Mouse (Mus musculus): ENCODE results near the gene Dolpp1.

DNA sequence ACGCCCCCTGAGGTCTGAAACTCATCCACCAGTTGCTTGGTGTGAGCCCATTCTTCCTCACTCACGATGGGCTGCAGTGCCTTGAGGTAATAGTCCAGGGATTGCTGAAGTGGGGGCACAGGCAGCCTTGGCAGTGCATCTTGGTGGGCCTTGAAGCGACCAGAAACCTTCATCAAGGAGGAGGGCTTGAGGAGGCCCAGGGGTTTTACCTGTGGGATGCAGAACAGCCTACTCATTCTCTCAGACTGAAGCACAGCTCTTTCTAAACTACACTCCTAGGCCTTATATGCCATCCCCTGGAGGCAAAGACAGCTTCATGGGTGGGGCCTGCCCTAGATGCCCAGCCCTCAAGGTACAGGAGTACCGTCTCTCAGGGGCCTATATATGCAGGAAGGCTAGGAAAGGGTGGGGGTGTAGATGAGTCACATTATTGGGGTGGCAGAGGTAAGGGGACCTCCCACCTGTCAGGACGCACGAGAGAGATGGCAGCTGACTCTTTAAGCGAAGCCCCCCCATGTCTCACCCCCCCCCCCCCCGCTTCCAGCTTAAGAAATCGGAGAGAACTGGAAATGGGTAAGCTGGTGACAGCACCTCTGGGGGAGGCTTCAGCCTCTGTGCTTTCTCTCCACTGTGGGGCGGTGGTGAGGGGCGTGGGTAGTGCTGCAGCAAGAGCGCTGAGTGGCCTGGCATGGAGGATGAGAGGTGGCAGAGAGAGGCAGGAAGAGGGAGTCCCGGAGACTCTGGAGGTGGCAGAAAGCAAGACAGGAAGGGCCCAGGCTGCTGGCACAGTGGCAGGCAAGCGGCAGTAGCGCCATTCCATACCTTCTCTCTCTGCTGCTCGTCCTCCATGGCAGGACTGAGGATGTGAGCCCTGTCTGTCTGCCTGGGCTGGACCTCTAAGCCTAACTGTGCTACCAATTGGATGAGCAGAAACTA is 21.3 kb downstream of the Dolpp1 start:
- TF ChIP-seq CTCF (conservative IDR thresholded peaks at IDR 0.05 in 1 of 2, IDR thresholded peaks at IDR 0.05 in 1 of 2; ENCODE audit: low read depth in 2 of 2, low read length in 2 of 2) (no peak), POLR2A (IDR thresholded peaks at IDR 0.05; ENCODE audit: low read depth, low read length) (no peak), CHD2 (IDR thresholded peaks at IDR 0.05; ENCODE audit: low read length) (no peak), USF1 (IDR thresholded peaks at IDR 0.05; ENCODE audit: low read depth, low read length) (no peak), SMC3 (IDR thresholded peaks at IDR 0.05; ENCODE audit: low read depth, low read length) (no peak), ZNF384 (IDR thresholded peaks at IDR 0.05; ENCODE audit: low read depth, low read length) (no peak), USF2 (conservative IDR thresholded peaks at IDR 0.05; ENCODE audit: low read depth, low read length) (no peak), TBP (conservative IDR thresholded peaks at IDR 0.05; ENCODE audit: low read depth, low read length) (no peak), SIN3A (IDR thresholded peaks at IDR 0.05; ENCODE audit: low read length) (no peak), MEF2A (IDR thresholded peaks at IDR 0.05; ENCODE audit: borderline replicate concordance, low read depth, low read length) (no peak), ELF1 (IDR thresholded peaks at IDR 0.05; ENCODE audit: low read depth, low read length) (no peak), HCFC1 (IDR thresholded peaks at IDR 0.05; ENCODE audit: low read depth, low read length) (no peak), ZKSCAN1 (IDR thresholded peaks at IDR 0.05; ENCODE audit: borderline replicate concordance, low read depth, low read length) (no peak), NELFE (IDR thresholded peaks at IDR 0.05; ENCODE audit: low read depth, low read length) (no peak)
